Mouse (Mus musculus): Measurements from ENCODE around the gene Btf3.

Gene Btf3

GRCm38 (mm10) chr13:98275646-98276045 lies 41.2 kb downstream of the Btf3 start:
- no peak for DNase-seq (ENCODE audit: low spot score)

GRCm38 (mm10) chr13:98274023-98274422 lies 42.8 kb downstream of the Btf3 start:
- DNase-seq (ENCODE audit: low spot score) = no peak

- DNase-seq (ENCODE audit: low spot score) = no peak
These were observed 52.7 kb downstream of the Btf3 start for GRCm38 (mm10) chr13:98264111-98264510.

GRCm38 (mm10) chr13:98263458-98263987 lies 53.3 kb downstream of the Btf3 start:
- no peak for DNase-seq (ENCODE audit: low spot score)

GRCm38 (mm10) chr13:98262636-98263457 lies 54.0 kb downstream of the Btf3 start, which contains the start of the genes Utp15 and Ankra2:
Gene Utp15, minus strand, starts transcription at chr13:98263041.
Gene Ankra2, plus strand, starts transcription at chr13:98263074.
- DNase-seq (ENCODE audit: low spot score) = peak; percentile 98

Data from ovary, postnatal 14 days (tissue).